Mouse (Mus musculus) stomach, postnatal 0 days (tissue): ENCODE data around the gene Tcf7l1. TPM values are rescaled to one million over a fixed set of nuclear protein-coding genes. Genes with fewer than 3 reads are reported as not detected.

Experiments
- ATAC-seq: fragments of 200-750 bp; cut with Nextera tagmentation; 2 replicates; pipeline ENCODE4 v1.8.0; 2017; ENCODE audit not compliant: low FRiP score, low TSS enrichment
- DNase-seq: peaks from one replicate; pipeline ENCODE4 v3.0.0-alpha.2; 2016; ENCODE audit warnings: low spot score
- H3K27ac ChIP-seq: fragments of 300-500 bp; sonication (generic); replicated peaks from 2 replicates; pipeline ENCODE4 v1.5.1; 2014; ENCODE audit warnings: mild to moderate bottlenecking, control low read depth
- H3K27me3 ChIP-seq: fragments of 300-500 bp; sonication (generic); 2 replicates; pipeline ENCODE4 v1.6.1; 2014; ENCODE audit warnings: low read length; ENCODE audit not compliant: control insufficient read depth, insufficient read depth
- H3K36me3 ChIP-seq: fragments of 300-500 bp; sonication (generic); 2 replicates; pipeline ENCODE4 v1.6.1; 2014; ENCODE audit warnings: low read length, mixed read lengths; ENCODE audit not compliant: control insufficient read depth, insufficient read depth
- H3K4me1 ChIP-seq: fragments of 300-500 bp; sonication (generic); replicated peaks from 2 replicates; pipeline ENCODE4 v1.6.1; 2014; ENCODE audit warnings: antibody characterized with exemption; ENCODE audit not compliant: control insufficient read depth, insufficient read depth
- H3K4me2 ChIP-seq: fragments of 300-500 bp; sonication (generic); replicated peaks from 2 replicates; pipeline ENCODE4 v1.6.1; 2014; ENCODE audit warnings: low read depth, mild to moderate bottlenecking, control low read depth, moderate library complexity
- H3K4me3 ChIP-seq: fragments of 300-500 bp; sonication (generic); 2 replicates; pipeline ENCODE4 v1.5.1; 2014; ENCODE audit warnings: low read depth, low read length, control low read depth
- H3K9ac ChIP-seq: fragments of 300-500 bp; sonication (generic); 2 replicates; pipeline ENCODE4 v1.6.1; 2014; ENCODE audit warnings: mild to moderate bottlenecking, low read length, control low read depth, mixed read lengths
- H3K9me3 ChIP-seq: fragments of 300-500 bp; sonication (generic); 2 replicates; pipeline ENCODE4 v1.6.1; 2016; ENCODE audit warnings: low read length; ENCODE audit not compliant: control insufficient read depth
- CTCF ChIP-seq: IDR thresholded peaks from 2 replicates; pipeline ENCODE4 v1.5.1; 2016; ENCODE audit warnings: antibody characterized with exemption, low read depth, mild to moderate bottlenecking, moderate library complexity
- EP300 ChIP-seq: optimal IDR thresholded peaks from 2 replicates; pipeline ENCODE3; 2016; ENCODE audit warnings: antibody characterized with exemption
- WGBS: fragments of 180-500 bp; shearing (Covaris S2); extraction: QIAGEN DNeasy Blood & Tissue Kit; methylation state at CpG from one replicate; pipeline ENCODE4 v1.1.7; 2014; 5-methylcytosine and 5-hydroxymethylcytosine counted together
- polyA plus RNA-seq: library from polyadenylated mRNA; unstranded; fragments of >200 nt; fragmentation: Nextera tagmentation; extraction: Ambion mirVana; gene quantifications from 2 replicates; pipeline ENCODE4 v1.2.1, GENCODE M21; 2015

The Tcf7l1 gene
- polyA plus RNA-seq, 1 experiment from 2014 or later, result 11.1 TPM

- H3K27ac ChIP-seq, result peak overlapping the region; percentile 94
- H3K9me3 ChIP-seq, result no peaks in the 10 kb centered on the region
- 0 out of 2 replicates have a peak, but pooled peaks cover 4% of the 10 kb centered on the region for H3K4me1 ChIP-seq
- peak; percentile 32 for ATAC-seq
- 0 out of 2 replicates have a peak, but pooled peaks cover 3% of the 10 kb centered on the region for H3K36me3 ChIP-seq
- no peak for DNase-seq
- peak overlapping the region; percentile 68 for H3K4me3 ChIP-seq
- H3K4me2 ChIP-seq, result peak overlapping the region; percentile 68
- TF ChIP-seq EP300, result no peak
- no peak for TF ChIP-seq CTCF
- WGBS, result 26% methylated on average over 12 of the region's 12 CpGs
- peak overlapping the region; percentile 68 for H3K9ac ChIP-seq
- no peaks in the 10 kb centered on the region for H3K27me3 ChIP-seq
Measured at GRCm38 (mm10) chr6:72598791-72599557, 190.1 kb downstream of the Tcf7l1 start.

- Histone ChIP-seq H3K4me2 (peak within 1 kb of the TSS; percentile 68), H3K9me3 (no peaks in the 10 kb centered on the region), H3K4me1 (0 out of 2 replicates have a peak, but pooled peaks cover 4% of the 10 kb centered on the region), H3K9ac (peak within 1 kb of the TSS; percentile 75), H3K27me3 (no peaks in the 10 kb centered on the region), H3K4me3 (peak within 1 kb of the TSS; percentile 68), H3K36me3 (no peaks in the 10 kb centered on the region), H3K27ac (peak within 1 kb of the TSS; percentile 94)
- ATAC-seq (peak; percentile 86), DNase-seq (peak; percentile 93)
- TF ChIP-seq EP300, result no peak
- no peak for TF ChIP-seq CTCF
- WGBS, result 1% methylated on average over 38 of the region's 38 CpGs
Measured at GRCm38 (mm10) chr6:72597956-72598753, 190.9 kb downstream of the Tcf7l1 start, which contains the start of the genes Elmod3 and Retsat. Gene Elmod3 (minus strand): TSS chr6:72598413. Gene Retsat (plus strand): TSS chr6:72598475.

- DNase-seq, result peak; percentile 28
- Histone ChIP-seq H3K4me3 (peak overlapping the region; percentile 68), H3K27ac (peak overlapping the region; percentile 94), H3K27me3 (no peaks in the 10 kb centered on the region), H3K4me1 (0 out of 2 replicates have a peak, but pooled peaks cover 4% of the 10 kb centered on the region), H3K4me2 (peak overlapping the region; percentile 68), H3K36me3 (no peaks in the 10 kb centered on the region), H3K9me3 (no peaks in the 10 kb centered on the region), H3K9ac (peak overlapping the region; percentile 75)
- TF ChIP-seq CTCF, result peak; percentile 46
- TF ChIP-seq EP300, result no peak
- ATAC-seq, result no peak
- 17% methylated on average over 13 of the region's 13 CpGs for WGBS
Measured at GRCm38 (mm10) chr6:72597083-72597874, 191.8 kb downstream of the Tcf7l1 start.

GRCm38 (mm10) chr6:72593914-72594313, 195.1 kb downstream of the Tcf7l1 start:
- Histone ChIP-seq H3K27me3 (no peaks in the 10 kb centered on the region), H3K4me2 (no peak overlapping the region), H3K9ac (no peak overlapping the region), H3K36me3 (no peaks in the 10 kb centered on the region), H3K27ac (no peak overlapping the region), H3K4me1 (0 out of 2 replicates have a peak, but pooled peaks cover 2% of the 10 kb centered on the region), H3K9me3 (no peaks in the 10 kb centered on the region), H3K4me3 (no peak overlapping the region)
- TF ChIP-seq EP300 (no peak), CTCF (no peak)
- WGBS, result 52% methylated on average over 5 of the region's 5 CpGs
- DNase-seq (no peak), ATAC-seq (no peak)

GRCm38 (mm10) chr6:72593011-72593803, 195.8 kb downstream of the Tcf7l1 start:
- ATAC-seq (no peak), DNase-seq (no peak)
- Histone ChIP-seq H3K36me3 (no peaks in the 10 kb centered on the region), H3K27ac (no peak overlapping the region), H3K4me2 (no peak overlapping the region), H3K27me3 (no peaks in the 10 kb centered on the region), H3K9ac (no peak overlapping the region), H3K4me1 (0 out of 2 replicates have a peak, but pooled peaks cover 2% of the 10 kb centered on the region), H3K4me3 (no peak overlapping the region), H3K9me3 (no peaks in the 10 kb centered on the region)
- TF ChIP-seq EP300 (no peak), CTCF (no peak)
- WGBS, result 81% methylated on average over 6 of the region's 6 CpGs
